Mouse (Mus musculus) lung, postnatal 0 days (tissue): Measurements from ENCODE around the gene Fra10ac1.

ENCODE experiments used
- CTCF ChIP-seq: IDR thresholded peaks from 2 replicates; pipeline ENCODE4 v1.5.1; 2016; ENCODE audit warnings: antibody characterized with exemption, mild to moderate bottlenecking
- EP300 ChIP-seq: IDR thresholded peaks from 2 replicates; pipeline ENCODE4 v1.6.1; 2016; ENCODE audit warnings: antibody characterized with exemption, mild to moderate bottlenecking, control low read depth

GRCm38 (mm10) chr19:38244748-38245147 is 20.8 kb upstream of the Fra10ac1 start:
- TF ChIP-seq CTCF (no peak), EP300 (no peak)
